Mouse (Mus musculus) hindbrain, embryonic 16.5 days (tissue): ENCODE results near the gene Zfp422. TPM values are rescaled to one million over a fixed set of nuclear protein-coding genes. Genes with fewer than 3 reads are reported as not detected.

Experiments used
- ATAC-seq: fragments of 200-750 bp; cut with Nextera tagmentation; 2 replicates; pipeline ENCODE4 v1.8.0; 2017; ENCODE audit warnings: moderate TSS enrichment, moderate library complexity
- H3K27ac ChIP-seq: fragments of 300-500 bp; sonication (generic); 2 replicates; pipeline ENCODE4 v1.5.1; 2014; ENCODE audit warnings: low read depth, mild to moderate bottlenecking, control low read depth, low read length, moderate library complexity
- H3K27me3 ChIP-seq: fragments of 300-500 bp; sonication (generic); replicated peaks from 2 replicates; pipeline ENCODE4 v1.6.1; 2014; ENCODE audit warnings: low read length; ENCODE audit not compliant: control insufficient read depth, insufficient read depth
- H3K36me3 ChIP-seq: fragments of 300-500 bp; sonication (generic); 2 replicates; pipeline ENCODE4 v1.6.1; 2014; ENCODE audit warnings: mild to moderate bottlenecking, low read length, moderate library complexity, mixed read lengths; ENCODE audit not compliant: control insufficient read depth, insufficient read depth
- H3K4me1 ChIP-seq: fragments of 300-500 bp; sonication (generic); 2 replicates; pipeline ENCODE4 v1.6.1; 2014; ENCODE audit warnings: low read depth, low read length; ENCODE audit not compliant: control insufficient read depth, insufficient read depth
- H3K4me2 ChIP-seq: fragments of 300-500 bp; sonication (generic); 2 replicates; pipeline ENCODE4 v1.6.1; 2014; ENCODE audit warnings: mild to moderate bottlenecking, low read length, control low read depth, moderate library complexity
- H3K4me3 ChIP-seq: fragments of 300-500 bp; sonication (generic); 2 replicates; pipeline ENCODE4 v1.5.1; 2014; ENCODE audit warnings: mild to moderate bottlenecking, low read length, control low read depth, moderate library complexity
- H3K9ac ChIP-seq: fragments of 300-500 bp; sonication (generic); 2 replicates; pipeline ENCODE4 v1.6.1; 2014; ENCODE audit warnings: low read depth, mild to moderate bottlenecking, control low read depth, low read length, moderate library complexity
- H3K9me3 ChIP-seq: fragments of 300-500 bp; sonication (generic); 2 replicates; pipeline ENCODE4 v1.6.1; 2014; ENCODE audit warnings: mild to moderate bottlenecking, low read length, moderate library complexity; ENCODE audit not compliant: control insufficient read depth
- WGBS: fragments of 180-500 bp; shearing (Covaris S2); extraction: QIAGEN DNeasy Blood & Tissue Kit; methylation state at CpG from one replicate; pipeline ENCODE4 v1.1.7; 2014; 5-methylcytosine and 5-hydroxymethylcytosine counted together
- polyA plus RNA-seq: library from polyadenylated mRNA; unstranded; fragments of >200 nt; fragmentation: Nextera tagmentation; extraction: Ambion mirVana; gene quantifications from 2 replicates; pipeline ENCODE4 v1.2.1, GENCODE M21; 2015

Gene Zfp422
- polyA plus RNA-seq, 1 experiment from 2014 or later: 120 TPM

DNA sequence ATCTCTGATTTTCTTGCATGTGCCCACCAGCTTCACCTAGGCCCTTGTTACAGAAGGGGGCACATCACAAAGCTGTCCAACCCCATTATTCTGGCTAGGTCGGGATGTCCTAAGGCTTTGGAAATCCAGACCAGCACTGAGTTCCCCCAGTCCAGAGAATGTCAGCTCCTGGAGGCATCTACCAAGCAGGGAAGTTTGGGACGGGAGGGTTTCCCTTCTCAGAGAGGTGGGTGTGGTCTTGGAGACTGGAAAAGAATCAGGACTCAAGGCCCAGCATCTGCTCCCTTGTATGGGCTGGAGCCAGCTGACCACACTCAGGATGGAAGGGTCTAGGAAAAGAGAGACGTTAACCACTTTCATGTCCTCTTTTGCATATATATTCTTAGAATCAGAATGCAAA lies 24.4 kb upstream of the Zfp422 start:
- Histone ChIP-seq H3K4me3 (no peak overlapping the region), H3K36me3 (no peaks in the 10 kb centered on the region), H3K27ac (no peak overlapping the region), H3K4me2 (no peak overlapping the region), H3K9me3 (no peaks in the 10 kb centered on the region), H3K9ac (no peak overlapping the region), H3K4me1 (peaks cover 3% of the 10 kb centered on the region), H3K27me3 (no peaks in the 10 kb centered on the region)
- WGBS: 72% methylated on average over 3 of the region's 3 CpGs
- no peak for ATAC-seq

DNA sequence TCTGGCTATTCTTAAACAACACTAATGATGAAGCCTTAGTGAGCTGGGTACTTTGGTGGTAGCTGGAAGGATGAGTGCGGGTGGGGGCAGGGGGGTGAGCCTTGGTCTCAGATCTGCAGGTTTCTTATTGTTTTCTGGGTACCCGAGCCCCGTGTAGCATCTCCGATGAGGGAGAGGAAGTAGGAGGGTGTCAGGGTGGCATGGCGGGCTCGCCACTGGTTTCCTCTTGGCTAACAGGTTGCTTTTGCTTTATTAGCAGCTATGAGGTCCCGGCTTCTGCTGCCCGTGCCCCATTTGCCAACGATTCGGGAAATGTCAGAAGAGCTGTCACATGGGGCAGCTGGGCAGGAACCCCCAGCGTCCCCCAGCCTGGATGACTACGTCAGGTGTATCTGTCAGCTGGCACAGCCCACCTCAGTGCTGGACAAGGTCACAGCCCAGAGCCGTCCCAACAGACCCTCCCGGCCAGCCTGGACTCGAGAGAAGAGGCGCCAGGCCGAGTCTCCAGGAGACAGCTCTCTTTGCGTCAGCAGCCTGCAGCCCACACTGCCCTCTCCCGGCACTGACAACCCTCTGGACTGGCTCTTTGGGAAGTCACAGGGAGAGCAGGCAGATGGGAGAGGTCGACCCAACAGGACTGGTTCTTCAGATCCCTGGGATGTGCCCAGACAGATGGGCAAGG lies 22.8 kb upstream of the Zfp422 start:
- no peaks in the 10 kb centered on the region for H3K9me3 ChIP-seq
- H3K27ac ChIP-seq: no peak overlapping the region
- no peak overlapping the region for H3K4me3 ChIP-seq
- peaks cover 3% of the 10 kb centered on the region for H3K4me1 ChIP-seq
- no peaks in the 10 kb centered on the region for H3K36me3 ChIP-seq
- H3K4me2 ChIP-seq: no peak overlapping the region
- WGBS: 77% methylated on average over 20 of the region's 20 CpGs
- no peak overlapping the region for H3K9ac ChIP-seq
- no peaks in the 10 kb centered on the region for H3K27me3 ChIP-seq
- ATAC-seq: no peak

DNA sequence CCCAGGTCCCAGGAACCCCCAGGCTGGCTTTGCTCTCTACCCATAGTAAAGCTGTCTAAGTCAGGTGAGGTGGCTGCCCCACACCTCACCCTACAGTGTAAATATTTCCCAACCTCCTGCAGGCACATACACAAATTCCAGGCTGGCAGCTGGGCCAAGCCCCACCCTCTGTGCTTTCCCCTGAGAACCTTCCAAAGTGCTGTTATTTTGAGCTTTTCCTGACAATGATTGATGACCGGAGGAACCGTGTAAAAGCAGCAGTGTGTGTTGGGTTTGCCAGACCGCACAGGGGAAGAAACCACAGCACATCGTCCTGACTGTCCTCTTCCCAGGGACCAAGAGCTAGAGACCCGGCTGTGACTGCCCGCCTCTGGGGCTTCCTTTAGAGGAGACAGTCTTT lies 21.6 kb upstream of the Zfp422 start, which contains the start of gene Depp1:
Depp1 (plus strand) TSS at position 204 of the 400 bp plus-strand sequence.
- H3K4me2 ChIP-seq: no peak within 1 kb of the TSS
- ATAC-seq: peak; percentile 53

DNA sequence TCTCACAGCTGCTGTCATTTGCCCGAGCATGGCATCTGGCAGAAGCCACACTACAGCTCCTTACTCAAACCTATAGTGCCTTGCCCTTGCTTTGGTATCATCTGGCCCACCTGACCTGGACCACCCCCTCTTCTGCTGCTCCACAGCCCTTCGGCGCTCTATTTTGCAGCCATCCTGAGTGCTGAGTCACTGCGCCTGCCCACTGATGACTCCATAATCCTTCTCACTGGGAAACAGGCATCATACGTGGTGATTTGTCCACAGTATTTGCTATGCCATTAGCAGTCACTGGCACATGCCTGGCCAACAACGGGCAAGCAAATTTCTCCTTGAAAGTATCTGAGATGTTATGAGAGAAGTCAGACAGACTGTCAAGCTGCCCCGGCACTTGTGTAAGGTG lies 21.0 kb upstream of the Zfp422 start:
- Histone ChIP-seq H3K27ac (no peak overlapping the region), H3K4me2 (no peak overlapping the region), H3K4me1 (peaks cover 3% of the 10 kb centered on the region), H3K9ac (no peak overlapping the region), H3K9me3 (no peaks in the 10 kb centered on the region), H3K4me3 (no peak overlapping the region), H3K36me3 (no peaks in the 10 kb centered on the region; the same call in 1 of the 2 replicates), H3K27me3 (no peaks in the 10 kb centered on the region)
- no peak for ATAC-seq
- 85% methylated on average over 7 of the region's 7 CpGs for WGBS

More for the DNA sequence above, 21.6 kb upstream of the Zfp422 start, which contains the start of gene Depp1:
- Histone ChIP-seq H3K9ac (no peak within 1 kb of the TSS), H3K4me1 (peaks cover 3% of the 10 kb centered on the region), H3K27ac (no peak within 1 kb of the TSS), H3K9me3 (no peaks in the 10 kb centered on the region), H3K4me3 (no peak within 1 kb of the TSS), H3K27me3 (no peaks in the 10 kb centered on the region), H3K36me3 (no peaks in the 10 kb centered on the region)
- 38% methylated on average over 6 of the region's 6 CpGs for WGBS

DNA sequence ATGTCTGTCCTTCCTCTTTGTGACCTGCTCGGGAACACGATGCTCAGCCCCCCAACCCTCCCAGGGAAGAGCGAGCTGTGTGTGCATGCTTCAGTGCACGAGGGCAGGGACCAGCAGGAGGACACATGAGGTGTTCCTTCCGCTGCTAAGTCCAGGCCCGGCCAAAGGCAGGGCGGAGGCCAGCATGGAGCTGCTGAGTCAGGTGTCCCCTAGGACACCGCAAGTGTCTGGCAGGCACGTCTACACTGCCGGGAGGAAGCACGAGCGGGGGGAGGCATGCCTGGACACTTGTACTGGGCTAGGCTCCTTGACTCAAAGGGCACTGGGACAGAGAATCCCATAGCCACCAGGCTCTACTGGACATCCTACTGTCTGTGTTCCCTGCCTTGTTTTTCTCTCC lies 19.0 kb upstream of the Zfp422 start:
- Histone ChIP-seq H3K36me3 (no peaks in the 10 kb centered on the region; the same call in 1 of the 2 replicates), H3K4me1 (peaks cover 3% of the 10 kb centered on the region), H3K4me3 (no peak overlapping the region), H3K9me3 (no peaks in the 10 kb centered on the region), H3K9ac (no peak overlapping the region), H3K27ac (no peak overlapping the region), H3K27me3 (no peaks in the 10 kb centered on the region), H3K4me2 (no peak overlapping the region)
- WGBS: 83% methylated on average over 12 of the region's 12 CpGs
- ATAC-seq: no peak; the same call in 1 of the 2 replicates

DNA sequence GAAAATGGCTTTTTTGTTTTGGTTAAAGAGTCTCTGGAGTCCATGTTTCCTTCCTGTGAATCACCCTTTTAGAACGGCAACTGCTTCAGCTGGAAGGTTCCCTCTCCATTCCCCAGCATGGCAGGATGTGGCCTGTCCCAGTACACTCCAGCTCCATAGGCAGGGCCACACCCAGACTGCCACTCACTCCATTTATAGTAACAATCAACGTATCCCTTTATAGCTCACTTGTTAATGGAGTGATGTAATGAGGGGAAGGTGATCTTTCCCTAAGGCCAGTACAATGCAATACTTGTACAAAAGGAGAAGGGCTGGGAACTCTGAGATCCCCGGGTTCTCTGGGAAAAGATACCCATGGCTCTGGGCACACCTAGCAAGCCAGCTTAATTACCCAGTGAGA lies 15.5 kb upstream of the Zfp422 start:
- Histone ChIP-seq H3K4me1 (no peaks in the 10 kb centered on the region), H3K4me3 (no peak overlapping the region), H3K9ac (no peak overlapping the region), H3K9me3 (no peaks in the 10 kb centered on the region), H3K27me3 (no peaks in the 10 kb centered on the region), H3K4me2 (no peak overlapping the region), H3K36me3 (no peaks in the 10 kb centered on the region; the same call in 1 of the 2 replicates), H3K27ac (no peak overlapping the region)
- 71% methylated on average over 3 of the region's 3 CpGs for WGBS
- ATAC-seq: no peak; the same call in 1 of the 2 replicates

DNA sequence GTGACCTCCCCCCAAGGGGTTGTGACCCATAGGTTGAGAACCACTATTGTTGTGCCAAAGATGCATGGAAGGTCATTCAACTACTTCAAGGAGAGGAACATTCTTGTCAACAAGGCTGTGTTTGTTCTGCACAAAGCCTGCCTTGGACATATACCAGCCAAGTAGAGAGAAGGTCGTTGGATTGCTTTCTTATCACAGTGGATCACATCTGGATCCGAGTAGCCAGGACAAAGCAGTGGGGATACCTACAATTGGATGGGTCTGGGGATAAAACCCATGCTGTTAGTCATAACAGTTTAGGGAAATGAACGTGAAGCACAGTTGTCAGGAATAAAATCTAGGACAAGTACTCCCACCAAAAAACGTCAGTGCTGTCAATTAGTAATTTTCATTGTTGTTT lies 15.1 kb upstream of the Zfp422 start:
- ATAC-seq: no peak
- Histone ChIP-seq H3K4me1 (no peaks in the 10 kb centered on the region), H3K9ac (no peak overlapping the region), H3K9me3 (no peaks in the 10 kb centered on the region), H3K27me3 (no peaks in the 10 kb centered on the region), H3K4me3 (no peak overlapping the region), H3K4me2 (no peak overlapping the region), H3K27ac (no peak overlapping the region), H3K36me3 (no peaks in the 10 kb centered on the region; the same call in 1 of the 2 replicates)
- WGBS: 58% methylated on average over 4 of the region's 4 CpGs

DNA sequence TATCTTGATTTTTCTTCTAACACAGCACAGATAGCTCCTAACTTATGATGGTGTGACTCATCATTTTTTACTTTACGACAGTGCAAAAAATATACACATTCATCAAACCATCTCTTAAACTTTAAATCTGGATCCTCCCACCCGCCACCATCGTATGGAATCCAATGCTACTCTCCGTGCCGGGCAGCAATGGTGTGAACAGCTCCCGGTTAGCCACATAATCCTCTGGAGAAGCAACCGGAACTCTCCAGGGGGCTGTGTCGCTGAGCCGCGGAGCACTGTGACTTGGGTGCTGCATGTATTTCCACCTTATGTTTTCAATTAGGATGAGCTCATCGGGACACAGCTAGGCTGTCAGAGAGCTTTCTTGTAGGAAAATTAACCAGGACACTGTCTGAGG lies 14.1 kb upstream of the Zfp422 start:
- H3K4me2 ChIP-seq: no peak overlapping the region
- H3K36me3 ChIP-seq: no peaks in the 10 kb centered on the region; the same call in 1 of the 2 replicates
- no peaks in the 10 kb centered on the region for H3K27me3 ChIP-seq
- ATAC-seq: no peak
- no peak overlapping the region for H3K4me3 ChIP-seq
- 89% methylated on average over 11 of the region's 11 CpGs for WGBS
- H3K27ac ChIP-seq: no peak overlapping the region
- no peak overlapping the region for H3K9ac ChIP-seq
- no peaks in the 10 kb centered on the region for H3K9me3 ChIP-seq
- no peaks in the 10 kb centered on the region for H3K4me1 ChIP-seq

DNA sequence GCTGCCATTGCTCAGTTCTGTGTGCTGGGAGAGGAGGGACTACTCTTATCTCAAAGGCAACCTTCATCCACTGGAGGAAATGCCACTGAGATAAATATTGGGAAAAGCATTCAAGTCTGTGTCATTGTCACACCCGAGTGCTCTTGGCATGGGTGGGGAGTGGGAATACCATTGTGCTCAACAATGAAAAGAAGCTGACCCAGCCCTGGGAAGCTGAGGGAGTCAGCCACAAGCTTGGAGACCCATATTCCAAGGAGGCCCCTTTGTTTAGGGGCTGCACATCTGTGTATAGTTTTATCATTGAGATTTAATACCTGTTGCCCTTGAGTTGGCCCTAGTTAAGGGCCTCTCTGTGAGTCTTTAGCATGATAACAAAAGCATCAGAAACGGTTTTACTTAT lies 10.9 kb upstream of the Zfp422 start:
- H3K27me3 ChIP-seq: no peaks in the 10 kb centered on the region
- H3K9me3 ChIP-seq: no peaks in the 10 kb centered on the region
- H3K4me3 ChIP-seq: no peak overlapping the region
- H3K27ac ChIP-seq: no peak overlapping the region
- H3K9ac ChIP-seq: no peak overlapping the region
- H3K4me1 ChIP-seq: no peaks in the 10 kb centered on the region
- H3K4me2 ChIP-seq: no peak overlapping the region
- 65% methylated on average over 2 of the region's 2 CpGs for WGBS
- no peak for ATAC-seq
- H3K36me3 ChIP-seq: no peaks in the 10 kb centered on the region; the same call in 1 of the 2 replicates
